Mouse (Mus musculus): ENCODE data around the gene Fah.

GRCm38 (mm10) chr7:84618951-84619350 is 12.4 kb upstream of the Fah start:
- TF ChIP-seq POLR2A (IDR thresholded peaks at IDR 0.05; ENCODE audit: low read depth, low read length) (no peak), CTCF (IDR thresholded peaks at IDR 0.05; ENCODE audit: extremely low read depth, insufficient read depth, insufficient read length, insufficient replicate concordance) (no peak)

Measured in spleen, adult 2 months (tissue).